Mouse (Mus musculus) skeletal muscle tissue, postnatal 0 days (tissue): Measurements from ENCODE around the gene Krtap1-3. TPM values are rescaled to one million over a fixed set of nuclear protein-coding genes. Genes with fewer than 3 reads are reported as not detected.

Experiments
- polyA plus RNA-seq: library from polyadenylated mRNA; unstranded; fragments of >200 nt; fragmentation: Nextera tagmentation; extraction: Ambion mirVana; gene quantifications from 2 replicates; pipeline ENCODE4 v1.2.1, GENCODE M21; 2015

The Krtap1-3 gene
- not detected in 2 replicates for polyA plus RNA-seq

DNA sequence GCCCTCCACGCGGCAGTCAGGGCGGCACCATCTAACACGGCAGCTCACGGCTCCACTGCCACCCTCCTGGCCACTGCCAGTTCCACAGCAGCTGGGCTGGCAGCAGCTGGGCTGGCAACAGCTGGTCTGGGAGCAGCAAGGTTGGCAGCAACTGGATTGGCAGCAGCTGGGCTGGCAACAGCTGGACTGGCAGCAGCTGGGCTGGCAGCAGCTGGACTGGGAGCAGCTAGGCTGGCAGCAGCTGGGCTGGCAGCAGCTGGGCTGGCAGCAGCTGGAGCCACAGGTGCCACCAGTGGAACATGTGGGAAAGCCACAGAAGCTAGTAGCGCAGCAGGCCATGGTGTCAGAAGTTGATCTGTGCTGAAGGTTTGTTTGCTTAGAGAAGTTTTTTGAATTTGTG lies at the start of gene Krtap1-3:
TSS of gene Krtap1-3 (minus strand) at position 359 of the 400 bp plus-strand sequence.

DNA sequence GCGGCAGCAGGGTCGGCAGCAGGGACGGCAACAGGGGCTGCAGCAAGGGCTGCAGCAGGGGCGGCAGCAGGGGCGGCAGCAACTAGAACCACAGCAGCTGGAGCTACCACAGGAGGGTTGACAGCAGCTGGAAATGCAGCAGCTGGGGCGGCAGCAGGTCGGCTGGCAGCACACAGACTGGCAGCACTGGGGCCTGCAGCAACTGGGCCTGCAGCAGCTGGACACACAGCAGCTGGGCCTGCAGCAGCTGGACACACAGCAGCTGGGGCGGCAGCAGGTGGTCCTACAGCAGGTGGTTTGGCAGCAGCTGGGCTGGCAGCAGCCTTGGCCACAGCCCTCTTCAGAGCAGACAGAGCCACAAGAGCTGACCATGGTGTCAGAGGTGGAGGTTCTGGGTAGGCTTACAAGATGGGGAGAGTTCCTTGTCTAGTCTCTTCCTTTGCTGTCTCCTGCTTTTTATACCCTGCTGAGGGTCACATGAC lies 43.6 kb upstream of the Krtap1-3 start, which contains the start of gene Krtap4-2:
TSS of gene Krtap4-2 (minus strand) at position 432 of the 482 bp plus-strand sequence.

DNA sequence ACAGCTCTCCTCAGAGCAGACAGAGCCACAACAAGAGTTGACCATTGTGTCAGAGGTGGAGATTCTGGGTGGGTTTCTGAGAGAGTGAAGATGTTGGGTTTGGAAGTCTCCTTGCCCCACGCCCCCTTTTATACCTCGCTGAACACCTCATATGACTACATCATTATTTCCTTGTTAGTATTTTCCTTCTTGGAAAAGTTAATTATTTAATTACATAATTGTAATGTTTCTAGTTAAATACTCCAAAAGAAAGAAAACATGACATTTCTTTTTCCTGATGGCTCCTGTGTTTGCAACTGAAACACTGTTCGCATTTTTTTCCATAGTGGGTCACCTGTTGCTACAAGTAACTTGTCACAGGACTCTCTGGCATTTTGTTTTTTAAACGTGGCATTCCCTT lies 37.0 kb upstream of the Krtap1-3 start, which contains the start of gene Krtap4-1:
TSS of gene Krtap4-1 (minus strand) at position 101 of the 400 bp plus-strand sequence.

DNA sequence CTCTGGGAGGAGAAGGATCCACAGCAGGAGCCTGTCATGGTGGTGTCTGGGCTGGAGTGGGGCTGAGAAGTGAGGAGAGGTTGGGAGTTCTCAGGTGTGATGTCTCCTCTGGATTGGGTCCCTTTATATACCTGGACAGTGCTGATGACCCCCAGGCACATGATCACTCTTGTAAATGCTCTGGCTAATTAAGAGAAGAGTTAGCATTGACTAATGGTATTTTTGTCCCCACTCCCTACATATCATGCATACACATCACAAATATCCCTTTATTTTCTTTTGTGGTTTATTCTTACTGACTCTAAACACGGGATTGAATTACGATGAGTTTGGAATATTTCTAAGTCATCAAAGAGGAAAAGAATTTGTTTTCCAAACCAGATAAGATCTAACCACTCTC lies 29.2 kb upstream of the Krtap1-3 start, which contains the start of gene Gm11562:
TSS of gene Gm11562 (minus strand) at position 101 of the 400 bp plus-strand sequence.

DNA sequence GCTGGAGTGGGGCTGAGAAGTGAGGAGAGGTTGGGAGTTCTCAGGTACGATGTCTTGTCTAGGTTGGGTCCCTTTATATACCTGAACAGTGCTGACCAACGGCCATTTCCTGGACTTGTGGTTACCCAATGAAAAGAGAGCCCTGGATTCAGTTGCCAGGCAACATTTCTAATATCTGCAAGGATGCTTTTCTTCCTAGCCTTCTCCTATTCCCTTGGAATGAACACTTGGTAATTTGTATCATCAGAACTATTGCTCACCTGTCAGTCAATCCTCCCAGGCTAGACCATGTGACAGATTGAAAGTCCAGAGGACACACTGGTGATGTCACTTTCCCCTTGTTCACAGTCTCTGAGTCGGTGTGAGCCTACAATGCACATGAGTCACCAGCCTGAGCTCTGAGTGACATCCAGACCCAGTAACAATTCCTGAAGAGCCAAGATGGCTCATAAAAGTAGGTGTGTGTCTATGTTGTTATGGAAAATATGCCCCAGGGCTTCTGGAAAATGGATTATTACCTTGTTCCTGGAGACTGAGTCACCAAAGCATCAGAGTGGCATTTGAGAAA lies 23.7 kb upstream of the Krtap1-3 start, which contains the start of gene Krtap2-4:
TSS of gene Krtap2-4 (minus strand) at position 51 of the 568 bp plus-strand sequence.

DNA sequence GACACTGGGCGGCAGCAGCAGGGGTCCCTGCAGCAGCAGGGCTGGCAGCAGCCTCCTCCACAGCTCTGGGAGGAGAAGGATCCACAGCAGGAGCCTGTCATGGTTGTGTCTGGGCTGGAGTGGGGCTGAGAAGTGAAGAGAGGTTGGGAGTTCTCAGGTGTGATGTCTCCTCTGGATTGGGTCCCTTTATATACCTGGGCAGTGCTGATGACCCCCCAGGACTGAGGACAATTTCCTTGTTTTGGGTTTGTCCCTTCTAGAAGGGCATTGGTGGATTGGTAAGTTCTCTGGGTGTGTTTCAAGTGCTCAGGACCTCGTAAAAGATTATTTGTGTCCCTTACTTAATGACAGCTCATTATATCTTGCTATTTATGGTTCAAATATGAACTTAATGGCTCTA lies 18.9 kb upstream of the Krtap1-3 start, which contains the start of gene Gm11937:
TSS of gene Gm11937 (minus strand) at position 101 of the 400 bp plus-strand sequence.

DNA sequence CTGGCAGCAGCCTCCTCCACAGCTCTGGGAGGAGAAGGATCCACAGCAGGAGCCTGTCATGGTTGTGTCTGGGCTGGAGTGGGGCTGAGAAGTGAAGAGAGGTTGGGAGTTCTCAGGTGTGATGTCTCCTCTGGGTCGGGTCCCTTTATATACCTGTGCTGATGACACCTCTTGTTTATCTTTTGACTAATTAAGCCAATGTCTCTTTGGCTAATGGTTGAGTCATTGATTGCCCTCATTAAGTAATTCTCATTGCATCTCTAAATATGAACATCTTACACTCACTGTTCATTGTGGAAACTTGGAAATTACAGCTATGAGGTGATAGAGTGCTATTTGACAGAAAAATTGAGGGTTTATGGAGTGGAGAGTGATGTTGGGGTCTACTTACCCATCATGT lies 12.1 kb upstream of the Krtap1-3 start, which contains the start of gene Gm11938:
TSS of gene Gm11938 (minus strand) at position 101 of the 400 bp plus-strand sequence.

DNA sequence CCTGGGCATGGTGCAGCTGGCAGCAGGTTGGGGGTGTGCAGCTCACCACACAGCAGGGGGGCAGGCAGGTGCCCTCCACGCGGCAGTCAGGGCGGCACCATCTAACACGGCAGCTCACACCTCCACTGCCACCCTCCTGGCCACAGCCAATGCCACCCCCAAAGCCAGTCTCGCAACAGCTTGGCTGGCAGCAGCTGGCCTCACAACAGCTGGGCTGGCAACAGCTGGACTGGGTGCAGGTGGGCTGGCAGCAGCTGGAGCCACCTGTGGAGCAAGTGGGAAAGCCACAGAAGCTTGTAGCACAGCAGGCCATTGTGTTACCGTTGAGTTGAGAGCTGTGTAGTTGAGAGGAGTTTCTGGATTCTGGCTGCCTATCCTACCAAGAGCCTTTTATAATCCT lies 6.6 kb upstream of the Krtap1-3 start, which contains the start of gene Krtap9-3:
TSS of gene Krtap9-3 (minus strand) at position 364 of the 400 bp plus-strand sequence.

DNA sequence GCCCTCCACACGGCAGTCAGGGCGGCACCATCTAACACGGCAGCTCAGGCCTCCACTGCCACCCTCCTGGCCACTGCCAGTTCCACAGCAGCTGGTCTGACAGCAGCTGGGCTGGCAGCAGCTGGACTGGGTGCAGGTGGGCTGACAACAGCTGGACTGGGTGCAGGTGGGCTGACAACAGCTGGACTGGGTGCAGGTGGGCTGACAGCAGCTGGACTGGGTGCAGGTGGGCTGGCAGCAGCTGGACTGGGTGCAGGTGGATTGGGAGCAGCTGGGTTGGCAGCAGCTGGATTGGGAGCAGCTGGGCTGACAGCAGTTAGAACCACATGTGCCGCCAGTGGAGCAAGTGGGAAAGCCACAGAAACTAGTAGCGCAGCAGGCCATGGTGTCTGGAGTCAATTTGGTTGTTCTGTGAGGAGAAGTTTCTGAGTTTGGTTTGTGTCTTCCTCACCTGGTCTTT lies 7.9 kb downstream of the Krtap1-3 start, which contains the start of gene Krtap1-4:
TSS of gene Krtap1-4 (minus strand) at position 410 of the 460 bp plus-strand sequence.

DNA sequence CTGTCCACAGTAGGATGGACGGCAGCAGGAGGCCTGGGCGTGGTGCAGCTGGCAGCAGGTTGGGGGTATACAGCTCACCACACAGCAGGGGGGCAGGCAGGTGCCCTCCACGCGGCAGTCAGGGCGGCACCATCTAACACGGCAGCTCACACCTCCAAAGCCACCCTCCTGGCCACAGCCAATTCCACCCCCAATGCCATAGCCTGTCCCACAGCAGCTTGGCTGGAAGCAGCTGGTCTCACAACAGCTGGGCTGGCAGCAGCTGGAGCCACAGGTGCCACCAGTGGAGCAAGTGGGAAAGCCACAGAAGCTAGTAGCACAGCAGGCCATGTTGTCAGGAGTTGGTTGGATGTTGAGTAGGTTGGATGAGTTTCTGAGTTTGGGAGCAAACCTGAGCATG lies 10.5 kb downstream of the Krtap1-3 start, which contains the start of gene Krtap1-5:
TSS of gene Krtap1-5 (minus strand) at position 381 of the 400 bp plus-strand sequence.

DNA sequence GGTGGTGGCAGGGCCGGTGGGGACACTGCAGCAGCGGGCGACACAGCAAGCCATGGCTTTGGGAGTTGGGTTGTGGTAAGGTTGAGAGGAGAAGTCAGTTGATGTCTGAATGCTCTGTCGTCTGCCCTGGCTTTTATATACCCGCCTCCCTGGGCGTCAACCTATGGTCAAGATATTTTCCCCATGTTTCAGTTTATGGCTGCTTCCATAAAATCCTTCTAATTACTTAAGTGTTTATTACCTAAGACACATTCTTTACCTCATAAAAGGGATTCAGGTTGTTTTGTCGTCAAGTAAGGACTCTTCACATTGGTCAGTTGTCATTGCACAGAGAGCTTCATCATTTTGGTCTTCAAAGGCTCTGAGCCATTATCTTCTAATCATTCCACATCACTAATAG lies 24.6 kb downstream of the Krtap1-3 start, which contains the start of gene Krtap3-1:
TSS of gene Krtap3-1 (minus strand) at position 101 of the 400 bp plus-strand sequence.

DNA sequence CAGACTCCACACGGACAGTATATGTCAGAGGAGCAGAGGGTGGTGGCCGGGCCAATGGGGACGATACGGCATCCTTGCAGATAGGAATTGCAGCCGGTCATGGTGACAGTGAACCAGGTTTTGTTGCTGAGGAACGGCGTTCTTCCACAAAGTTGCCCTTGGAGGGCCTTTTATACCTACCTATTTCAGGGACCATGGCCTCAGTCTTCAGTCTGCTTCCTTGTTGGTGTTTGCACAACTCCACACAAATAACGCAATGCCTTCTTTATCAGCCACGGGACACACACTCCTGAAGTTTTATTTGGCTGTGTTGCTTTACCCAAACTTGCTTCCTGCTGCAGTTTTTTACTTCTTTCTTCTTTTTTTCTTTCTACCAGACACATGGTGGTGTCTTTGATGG lies 31.8 kb downstream of the Krtap1-3 start, which contains the start of gene Gm11939:
TSS of gene Gm11939 (minus strand) at position 101 of the 400 bp plus-strand sequence.

DNA sequence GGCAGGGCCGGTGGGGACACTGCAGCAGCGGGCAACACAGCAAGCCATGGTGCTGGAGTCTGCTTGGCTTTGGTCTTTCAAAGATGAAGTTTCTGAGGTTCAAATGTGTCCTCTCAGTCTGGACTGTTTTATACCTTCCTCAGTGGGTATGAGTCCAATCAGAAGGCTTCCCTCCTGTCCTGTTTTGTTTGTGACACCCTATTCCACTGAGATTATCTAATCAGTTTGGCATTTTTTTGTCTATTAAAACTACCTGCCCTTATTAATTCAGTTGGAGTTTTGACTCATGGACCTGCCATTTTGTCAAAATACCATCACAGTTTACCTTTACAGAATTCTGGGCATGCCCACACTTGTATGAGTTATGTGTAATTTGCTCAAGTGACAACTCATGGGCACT lies 34.4 kb downstream of the Krtap1-3 start, which contains the start of gene Krtap3-2:
TSS of gene Krtap3-2 (minus strand) at position 101 of the 400 bp plus-strand sequence.

DNA sequence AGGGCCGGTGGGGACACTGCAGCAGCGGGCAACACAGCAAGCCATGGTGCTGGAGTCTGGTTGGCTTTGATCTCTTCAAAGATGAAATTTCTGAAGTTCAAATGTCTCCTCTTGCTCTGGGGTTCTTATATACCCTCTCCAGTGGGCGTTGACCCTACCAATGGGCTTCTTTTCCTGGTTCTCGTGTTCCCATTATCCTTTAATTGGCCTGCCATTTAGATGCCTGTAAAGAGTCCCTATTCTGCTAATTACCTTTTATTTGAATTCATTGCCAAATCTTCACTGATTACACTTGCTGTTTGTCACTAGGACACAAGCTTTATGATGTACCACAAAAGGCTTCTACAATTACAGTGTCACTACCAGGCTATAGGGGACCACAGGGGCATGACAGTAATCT lies 40.4 kb downstream of the Krtap1-3 start, which contains the start of gene Krtap3-3:
TSS of gene Krtap3-3 (minus strand) at position 101 of the 400 bp plus-strand sequence.

Other genes starting within 250 kb of the Krtap1-3 start
- gene Krt27, start 240.2 kb downstream of the Krtap1-3 start, polyA plus RNA-seq: not detected in 2 replicates
- not detected in 2 replicates for gene Krt28, start 216.4 kb downstream of the Krtap1-3 start, polyA plus RNA-seq
- gene Krt10, start 202.0 kb downstream of the Krtap1-3 start, polyA plus RNA-seq: 12.9 and 155 TPM in 2 replicates
- gene Krt12, start 169.1 kb downstream of the Krtap1-3 start, polyA plus RNA-seq: 2.1 TPM in 1 of 2 replicates, not detected in the other
- gene Krt20, start 153.2 kb downstream of the Krtap1-3 start, polyA plus RNA-seq: 0.13 TPM in 1 of 2 replicates, not detected in the other
- 3.5 TPM in 1 of 2 replicates, not detected in the other for gene Krt23, start 98.2 kb downstream of the Krtap1-3 start, polyA plus RNA-seq
- gene Krt39, start 70.0 kb downstream of the Krtap1-3 start, polyA plus RNA-seq: not detected in 2 replicates
- gene Krt40, start 48.2 kb downstream of the Krtap1-3 start, polyA plus RNA-seq: not detected in 2 replicates
- gene Krtap3-3, start 40.5 kb downstream of the Krtap1-3 start, polyA plus RNA-seq: not detected in 2 replicates
- not detected in 2 replicates for gene Krtap3-2, start 34.5 kb downstream of the Krtap1-3 start, polyA plus RNA-seq
- gene Gm11939, start 31.9 kb downstream of the Krtap1-3 start, polyA plus RNA-seq: not detected in 2 replicates
- gene Krtap3-1, start 24.7 kb downstream of the Krtap1-3 start, polyA plus RNA-seq: not detected in 2 replicates
- not detected in 2 replicates for gene Krtap1-5, start 10.3 kb downstream of the Krtap1-3 start, polyA plus RNA-seq
- gene Krtap1-4, start 7.7 kb downstream of the Krtap1-3 start, polyA plus RNA-seq: not detected in 2 replicates
- gene Krtap9-3, start 6.8 kb upstream of the Krtap1-3 start, polyA plus RNA-seq: not detected in 2 replicates
- not detected in 2 replicates for gene Gm11938, start 12.0 kb upstream of the Krtap1-3 start, polyA plus RNA-seq
- not detected in 2 replicates for gene Gm11937, start 18.9 kb upstream of the Krtap1-3 start, polyA plus RNA-seq
- not detected in 2 replicates for gene Krtap2-4, start 23.5 kb upstream of the Krtap1-3 start, polyA plus RNA-seq
- not detected in 2 replicates for gene Gm11562, start 29.1 kb upstream of the Krtap1-3 start, polyA plus RNA-seq
- gene Krtap4-1, start 36.9 kb upstream of the Krtap1-3 start, polyA plus RNA-seq: not detected in 2 replicates
- not detected in 2 replicates for gene Krtap4-2, start 43.7 kb upstream of the Krtap1-3 start, polyA plus RNA-seq
- gene Krtap4-7, start 52.8 kb upstream of the Krtap1-3 start, polyA plus RNA-seq: not detected in 2 replicates
- gene Gm11555, start 58.9 kb upstream of the Krtap1-3 start, polyA plus RNA-seq: not detected in 2 replicates
- gene Gm11563, start 67.6 kb upstream of the Krtap1-3 start, polyA plus RNA-seq: not detected in 2 replicates
- gene Krtap4-6, start 74.6 kb upstream of the Krtap1-3 start, polyA plus RNA-seq: not detected in 2 replicates
- not detected in 2 replicates for gene Gm14190, start 99.4 kb upstream of the Krtap1-3 start, polyA plus RNA-seq
- gene Gm14180, start 143.0 kb upstream of the Krtap1-3 start, polyA plus RNA-seq: not detected in 2 replicates
- not detected in 2 replicates for gene Gm11595, start 181.6 kb upstream of the Krtap1-3 start, polyA plus RNA-seq
- not detected in 2 replicates for gene Krtap4-8, start 189.4 kb upstream of the Krtap1-3 start, polyA plus RNA-seq
- not detected in 2 replicates for gene Krtap4-9, start 193.9 kb upstream of the Krtap1-3 start, polyA plus RNA-seq
- gene Gm11596, start 202.1 kb upstream of the Krtap1-3 start, polyA plus RNA-seq: not detected in 2 replicates
- not detected in 2 replicates for gene Gm11569, start 207.6 kb upstream of the Krtap1-3 start, polyA plus RNA-seq
- gene Gm11554, start 213.1 kb upstream of the Krtap1-3 start, polyA plus RNA-seq: not detected in 2 replicates
- not detected in 2 replicates for gene Krtap4-13, start 218.6 kb upstream of the Krtap1-3 start, polyA plus RNA-seq
- not detected in 2 replicates for gene Gm11564, start 224.3 kb upstream of the Krtap1-3 start, polyA plus RNA-seq
- not detected in 2 replicates for gene 2300003K06Rik, start 246.7 kb upstream of the Krtap1-3 start, polyA plus RNA-seq